Mouse (Mus musculus) CH12.LX (cell line): ENCODE results near the gene Fam3b. TPM values are rescaled to one million over a fixed set of nuclear protein-coding genes. Genes with fewer than 3 reads are reported as not detected.
A peak's percentile ranks its signal among the peaks of the same experiment; 100 is the strongest.

ENCODE experiments used
- DNase-seq: peaks from one replicate; pipeline ENCODE4 v3.0.0-alpha.2; 2013; ENCODE audit errors: extremely low read depth
- H3K27ac ChIP-seq: 2 replicates; pipeline ENCODE4 v1.5.1; 2012; ENCODE audit warnings: low read depth, mild to moderate bottlenecking, control low read depth, moderate library complexity; ENCODE audit not compliant: insufficient read depth
- H3K27me3 ChIP-seq: replicated peaks from 2 replicates; pipeline ENCODE3; 2012; ENCODE audit warnings: inconsistent platforms
- H3K36me3 ChIP-seq, 2 experiments: replicated peaks in 1 of 2; 2 replicates each; pipeline versions ENCODE3 to v1.6.1; 2012; ENCODE audit warnings: inconsistent platforms in 1 of 2, low read length in 1 of 2, mild to moderate bottlenecking in 1 of 2, mixed read lengths in 1 of 2, moderate library complexity in 1 of 2; ENCODE audit not compliant: control insufficient read depth in 1 of 2, insufficient read depth in 1 of 2
- H3K4me1 ChIP-seq, 2 experiments: 2 replicates each; pipeline ENCODE4 v1.6.1; 2012; ENCODE audit warnings: inconsistent platforms in 1 of 2, moderate library complexity in 1 of 2; ENCODE audit not compliant: insufficient read depth in 2 of 2, control insufficient read depth in 1 of 2
- H3K4me2 ChIP-seq: 2 replicates; pipeline ENCODE4 v1.6.1; 2012; ENCODE audit warnings: low read depth, mild to moderate bottlenecking, control low read depth; ENCODE audit not compliant: poor library complexity, insufficient read depth, severe bottlenecking
- H3K4me3 ChIP-seq, 3 experiments: fragments of 150-350 bp in 1 of 3; sonication (generic) in 1 of 3; replicated peaks in 1 of 3; 2 replicates each; pipeline versions ENCODE3 to v1.5.1; 2011 to 2012; ENCODE audit warnings: low read depth in 2 of 3, low read length in 2 of 3, mild to moderate bottlenecking in 2 of 3, moderate library complexity in 2 of 3, control low read depth in 1 of 3, improper control_type of control experiment in 1 of 3, inconsistent platforms in 1 of 3, mixed read lengths in 1 of 3; ENCODE audit not compliant: poor library complexity in 1 of 3
- H3K79me2 ChIP-seq: replicated peaks from 2 replicates; pipeline ENCODE4 v1.6.1; 2012; ENCODE audit warnings: mild to moderate bottlenecking, moderate library complexity; ENCODE audit not compliant: control insufficient read depth, poor library complexity, insufficient read depth, severe bottlenecking; ENCODE audit errors: extremely low read depth
- H3K9ac ChIP-seq: 2 replicates; pipeline ENCODE4 v1.6.1; 2012; ENCODE audit warnings: low read depth, mild to moderate bottlenecking, control low read depth, moderate library complexity; ENCODE audit not compliant: insufficient read depth
- H3K9me3 ChIP-seq: replicated peaks from 2 replicates; pipeline ENCODE3; 2012; ENCODE audit warnings: low read length, inconsistent platforms, mixed read lengths
- BHLHE40 ChIP-seq: IDR thresholded peaks from 2 replicates; pipeline ENCODE4 v1.6.1; 2011; ENCODE audit warnings: mild to moderate bottlenecking, low read depth, low read length, improper control_type of control experiment
- CHD2 ChIP-seq: IDR thresholded peaks from 2 replicates; pipeline ENCODE4 v1.6.1; 2011; ENCODE audit warnings: low read length, improper control_type of control experiment
- EP300 ChIP-seq: IDR thresholded peaks from 2 replicates; pipeline ENCODE4 v1.6.1; 2011; ENCODE audit warnings: low read length, improper control_type of control experiment
- IRF4 ChIP-seq: IDR thresholded peaks from 2 replicates; pipeline ENCODE4 v1.6.1; 2014; ENCODE audit warnings: low read depth, mild to moderate bottlenecking, inconsistent platforms, low read length, improper control_type of control experiment
- JUN ChIP-seq: IDR thresholded peaks from 2 replicates; pipeline ENCODE4 v1.6.1; 2011; ENCODE audit warnings: low read depth, mild to moderate bottlenecking, low read length, improper control_type of control experiment, moderate library complexity; ENCODE audit not compliant: insufficient read depth
- JUND ChIP-seq: conservative IDR thresholded peaks from 2 replicates; pipeline ENCODE4 v1.6.1; 2011; ENCODE audit warnings: low read depth, low read length, improper control_type of control experiment
- MAFK ChIP-seq: IDR thresholded peaks from 2 replicates; pipeline ENCODE4 v1.6.1; 2011; ENCODE audit warnings: low read length, improper control_type of control experiment; ENCODE audit not compliant: insufficient replicate concordance
- MAX ChIP-seq: IDR thresholded peaks from 2 replicates; pipeline ENCODE4 v1.6.1; 2011; ENCODE audit warnings: low read length, improper control_type of control experiment
- MEF2A ChIP-seq: IDR thresholded peaks from 2 replicates; pipeline ENCODE4 v1.6.1; 2014; ENCODE audit warnings: low read depth, mild to moderate bottlenecking, inconsistent platforms, low read length, improper control_type of control experiment, borderline replicate concordance
- RCOR1 ChIP-seq: conservative IDR thresholded peaks from 2 replicates; pipeline ENCODE4 v1.6.1; 2012; ENCODE audit warnings: low read depth, mild to moderate bottlenecking, inconsistent platforms, low read length, improper control_type of control experiment
- TCF12 ChIP-seq: IDR thresholded peaks from 2 replicates; pipeline ENCODE4 v1.6.1; 2014; ENCODE audit warnings: low read depth, mild to moderate bottlenecking, inconsistent platforms, low read length, improper control_type of control experiment
- UBTF ChIP-seq: IDR thresholded peaks from 2 replicates; pipeline ENCODE4 v1.6.1; 2012; ENCODE audit warnings: low read depth, mild to moderate bottlenecking, inconsistent platforms, low read length, improper control_type of control experiment, moderate library complexity
- USF2 ChIP-seq: conservative IDR thresholded peaks from 2 replicates; pipeline ENCODE4 v1.6.1; 2011; ENCODE audit warnings: low read depth, low read length, improper control_type of control experiment
- dilution Hi-C: fragments of 300-500 bp; cut with MboI; formaldehyde crosslinking; loops from 2 replicates; pipeline ENCODE4 v1.14.3; 2020; ENCODE audit warnings: low sequenced_read_pairs; ENCODE audit not compliant: extremely low pct_unique_long_range_greater_than_20kb, extremely low pct_ligation_motif_present
- in situ Hi-C: fragments of 300-500 bp; cut with MboI; formaldehyde crosslinking; loops from 3 replicates; pipeline ENCODE4 v1.14.3; 2019; ENCODE audit warnings: low sequenced_read_pairs, low pct_ligation_motif_present, low pct_unique_long_range_greater_than_20kb, mixed read lengths
- polyA plus RNA-seq: library from polyadenylated mRNA; unstranded; fragments of >175 nt; gene quantifications from 2 replicates; pipeline ENCODE4 v1.2.1, GENCODE M21; 2012; ENCODE audit warnings: low read depth; ENCODE audit not compliant: insufficient read length
- total RNA-seq, 2 experiments: library from RNA; depleted of rRNA; stranded (reverse); fragments of 300-350 nt in 1 of 2; fragments of >200 nt in 1 of 2; gene quantifications; 2 replicates each; pipeline ENCODE4 v1.2.3; 2012 to 2014

The Fam3b gene
- total and polyA plus RNA-seq, 3 experiments = not detected

DNA sequence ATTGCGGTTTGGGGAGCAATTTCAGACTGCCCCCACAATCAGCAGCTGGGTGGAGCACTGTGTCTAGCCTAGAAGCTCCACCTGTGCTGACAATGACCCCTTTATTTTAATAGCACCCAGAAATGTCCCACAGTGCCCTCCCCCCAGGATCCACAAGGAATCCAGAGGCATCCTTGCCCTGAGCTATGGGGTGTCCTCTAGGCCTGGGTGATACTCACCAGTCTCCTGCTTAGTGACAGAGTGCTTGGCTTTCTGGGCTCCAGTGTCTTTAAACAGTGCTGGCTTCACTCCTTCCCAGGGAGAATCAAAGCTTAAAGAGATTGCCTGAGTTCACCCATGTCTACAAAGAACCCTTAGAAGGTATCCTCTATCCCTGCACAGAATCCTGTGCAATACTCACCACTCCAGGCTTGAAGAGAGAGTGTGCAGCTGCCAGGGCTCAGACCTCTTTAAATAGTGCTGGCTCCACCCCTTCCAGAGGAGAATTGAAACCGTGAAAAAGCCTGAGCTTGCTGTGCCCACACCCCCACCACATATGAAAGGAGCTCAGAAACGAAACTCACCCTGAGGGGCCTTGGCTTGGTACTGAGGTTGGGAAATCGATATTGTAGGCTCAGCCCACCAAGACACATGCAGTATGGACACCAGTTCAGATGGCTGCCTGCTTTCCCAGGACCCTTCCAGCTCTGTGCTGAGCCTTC is 52.0 kb downstream of the Fam3b start, which contains the start of gene Mx1 (continued):
- TF ChIP-seq EP300 (peak; percentile 78), CHD2 (no peak; the same call in 1 of the 2 replicates), MAFK (0 out of 2 replicates have a peak, but pooled peaks have one; percentile 53), RCOR1 (0 out of 2 replicates have a peak, but pooled peaks have one; percentile 43)

DNA sequence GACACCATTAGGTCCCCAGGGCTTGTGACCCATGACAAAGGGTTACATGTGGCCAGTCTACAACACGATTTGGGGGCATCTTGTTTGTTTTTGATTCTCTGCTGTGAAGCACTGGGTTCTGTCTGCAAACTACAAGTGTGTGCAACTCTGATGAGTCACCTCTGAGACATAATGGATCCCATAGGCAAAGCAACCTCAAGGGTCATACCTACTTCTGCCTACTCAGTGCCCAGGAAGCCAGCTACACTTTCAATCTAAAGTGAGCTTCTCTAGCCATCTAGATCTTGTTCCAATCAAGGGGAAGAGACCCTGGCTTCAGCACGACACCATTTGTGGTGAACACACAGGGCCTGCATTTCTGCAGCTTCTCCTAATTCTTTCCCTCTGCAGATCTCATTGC is 53.3 kb downstream of the Fam3b start:
- TF ChIP-seq TCF12 = no peak
- TF ChIP-seq JUN = 0 out of 2 replicates have a peak, but pooled peaks have one; percentile 12
- TF ChIP-seq JUND = 0 out of 2 replicates have a peak, but pooled peaks have one; percentile 40
- peak; percentile 49 for DNase-seq
- H3K27ac ChIP-seq = no peak overlapping the region
- peaks cover 28 to 55% of the 10 kb centered on the region in 2 experiments for H3K4me1 ChIP-seq
- H3K36me3 ChIP-seq = peaks cover 0 to 5% of the 10 kb centered on the region in 2 experiments
- dilution Hi-C loops = no loop called here
- H3K9me3 ChIP-seq = peaks cover 4% of the 10 kb centered on the region
- H3K79me2 ChIP-seq = no peaks in the 10 kb centered on the region
- no peaks in the 10 kb centered on the region for H3K27me3 ChIP-seq
- no peak overlapping the region for H3K4me2 ChIP-seq
- H3K9ac ChIP-seq = no peak overlapping the region
- in situ Hi-C loops = no loop called here
- no peak overlapping the region for H3K4me3 ChIP-seq

DNA sequence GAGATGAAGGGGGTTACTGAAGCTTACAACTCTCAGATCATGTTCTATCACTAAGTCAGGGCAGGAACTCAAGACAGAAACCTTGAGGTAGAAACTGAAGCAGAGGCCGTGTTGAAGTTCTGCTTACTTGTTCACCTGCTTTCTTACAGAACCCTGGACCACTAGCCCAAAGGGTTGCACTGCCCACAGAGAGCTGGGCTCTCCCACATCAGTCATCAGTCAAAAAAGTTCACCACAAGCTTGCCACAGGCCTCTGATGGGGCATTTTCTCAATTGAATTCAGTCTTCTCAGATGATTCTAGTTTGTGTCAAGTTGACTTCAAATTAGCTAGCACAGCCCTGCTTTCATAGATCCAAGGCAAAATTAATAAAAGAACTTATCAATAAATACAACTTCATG is 54.8 kb downstream of the Fam3b start:
- DNase-seq = peak; percentile 33
- Histone ChIP-seq H3K27me3 (no peaks in the 10 kb centered on the region), H3K79me2 (no peaks in the 10 kb centered on the region), H3K27ac (no peak overlapping the region), H3K9ac (no peak overlapping the region), H3K4me3 (no peak overlapping the region), H3K4me2 (no peak overlapping the region), H3K4me1 (peaks cover 28 to 55% of the 10 kb centered on the region in 2 experiments), H3K36me3 (peaks cover 0 to 13% of the 10 kb centered on the region in 2 experiments)
- dilution Hi-C loops (no loop called here), in situ Hi-C loops (no loop called here)
- TF ChIP-seq MEF2A = 0 out of 2 replicates have a peak, but pooled peaks have one; percentile 22
- no peak for TF ChIP-seq USF2
- 0 out of 2 replicates have a peak, but pooled peaks have one; percentile 18 for TF ChIP-seq BHLHE40
- no peak for TF ChIP-seq MAX
- peak; percentile 67 for TF ChIP-seq EP300
- TF ChIP-seq JUN = 0 out of 2 replicates have a peak, but pooled peaks have one; percentile 9
- TF ChIP-seq UBTF = peak; percentile 69; the same call in 1 of the 2 replicates
- TF ChIP-seq IRF4 = peak; percentile 47; the same call in 1 of the 2 replicates
- peak; percentile 47; the same call in 1 of the 2 replicates for TF ChIP-seq MAFK
- TF ChIP-seq, all 38 proteins: peak for 7
- peaks cover 4% of the 10 kb centered on the region for H3K9me3 ChIP-seq
